Mouse (Mus musculus) megakaryocyte, embryonic 14.5 days (primary cell): ENCODE data around the gene Mrpl18.

Experiments used
- FLI1 ChIP-seq: IDR thresholded peaks from 2 replicates; pipeline ENCODE4 v1.6.1; 2012; ENCODE audit warnings: low read length, inconsistent platforms, mixed read lengths
- GATA1 ChIP-seq: IDR thresholded peaks from 3 replicates; pipeline ENCODE4 v1.6.1; 2012; ENCODE audit warnings: mixed read lengths, low read length, inconsistent platforms, borderline replicate concordance

DNA sequence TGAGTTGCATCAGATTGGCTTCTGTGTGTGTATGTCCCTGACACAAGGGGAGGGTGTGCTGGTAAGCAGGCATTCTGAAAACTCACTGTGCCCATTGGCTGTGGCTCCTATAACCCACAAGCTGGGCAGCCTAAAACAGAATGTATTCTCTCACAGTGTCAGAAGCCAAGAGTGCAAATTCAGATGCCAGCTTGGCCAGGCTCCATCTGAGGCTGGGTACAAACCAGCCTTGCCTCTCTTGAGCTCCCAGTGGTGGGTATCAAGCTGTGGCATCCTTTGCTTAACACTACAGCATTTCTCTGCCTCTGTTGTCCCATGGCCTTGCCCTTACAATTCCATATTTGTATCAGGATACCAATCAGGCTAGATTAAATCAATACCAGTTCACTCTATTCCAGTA lies 52.0 kb downstream of the Mrpl18 start:
- TF ChIP-seq GATA1 (no peak), FLI1 (no peak)
